ENCODE assay signal across 17 mouse cellular contexts in genomic region chr5:98897946-98898345, GRCm38 (mm10). TPM values are rescaled to one million over a fixed set of nuclear protein-coding genes. Genes with fewer than 3 reads are reported as not detected.
"Had no signal": no experiment of that assay in that cellular context is flagged by ENCODE, and none has a peak within 500 bp of the region (broad histone marks: within the 10 kb centered on the region; RNA-seq: fewer than 3 reads in every experiment).

No protein-coding gene starts in this region.

- H3K4me3 ChIP-seq: neural tube, embryonic 13.5 days; neural tube, embryonic 15.5 days; stomach, embryonic 15.5 days had no signal

- H3K27ac ChIP-seq: neural tube, embryonic 13.5 days; neural tube, embryonic 15.5 days; stomach, embryonic 15.5 days; stomach, postnatal 0 days had no signal

- DNase-seq: retina, postnatal 1 day; right cerebral cortex, adult 18-20 months; right cerebral cortex, postnatal 14 days; right cerebral cortex, postnatal 25 days; right cerebral cortex, postnatal 4 days; spleen, adult 18-20 months; thymus, adult 18-20 months; thymus, adult 2 months; thymus, postnatal 14 days; thymus, postnatal 25 days; thymus, postnatal 36 days; thymus, postnatal 4 days had no signal

RNA-seq across cellular contexts. Expression of gene Bmp3, which starts 43.7 kb away (rescaled TPM):
- total RNA-seq: neutrophil, adult 5-6 weeks had no signal
